Mouse (Mus musculus) MEL (cell line): ENCODE measurements around the gene Topaz1.

ENCODE experiments used
- CTCF ChIP-seq, 3 experiments: IDR thresholded peaks in 2 of 3; conservative IDR thresholded peaks in 1 of 3; 2 replicates each; pipeline ENCODE4 v1.5.1; 2011 to 2012; ENCODE audit warnings: low read length in 3 of 3, low read depth in 2 of 3, mild to moderate bottlenecking in 2 of 3, improper control_type of control experiment in 1 of 3, inconsistent platforms in 1 of 3, mixed read lengths in 1 of 3, moderate library complexity in 1 of 3; ENCODE audit not compliant: control insufficient read depth in 1 of 3, insufficient read depth in 1 of 3, poor library complexity in 1 of 3, severe bottlenecking in 1 of 3
- JUND ChIP-seq: IDR thresholded peaks from 2 replicates; pipeline ENCODE4 v1.6.1; 2011; ENCODE audit warnings: low read depth, mild to moderate bottlenecking, improper control_type of control experiment, low read length
- TBP ChIP-seq: IDR thresholded peaks from 2 replicates; pipeline ENCODE4 v1.8.0; 2011; ENCODE audit warnings: low read depth, low read length, improper control_type of control experiment
- TCF12 ChIP-seq: IDR thresholded peaks from 2 replicates; pipeline ENCODE4 v1.6.1; 2014; ENCODE audit warnings: low read depth, mild to moderate bottlenecking, inconsistent platforms, low read length, improper control_type of control experiment, moderate library complexity
- ZMIZ1 ChIP-seq: IDR thresholded peaks from 2 replicates; pipeline ENCODE4 v1.6.1; 2012; ENCODE audit warnings: low read depth, mild to moderate bottlenecking, inconsistent platforms, low read length, improper control_type of control experiment, moderate library complexity

GRCm38 (mm10) chr9:122722296-122722695 lies 24.9 kb upstream of the Topaz1 start:
- TF ChIP-seq TBP = no peak
- no peak for TF ChIP-seq JUND
- no peak for TF ChIP-seq CTCF (IDR thresholded peaks at IDR 0.05 in 2 of 3, conservative IDR thresholded peaks at IDR 0.05 in 1 of 3; ENCODE audit: control insufficient read depth in 1 of 3, insufficient read depth in 1 of 3, low read depth in 2 of 3, low read length in 3 of 3, poor library complexity in 1 of 3, severe bottlenecking in 1 of 3)
- no peak for TF ChIP-seq TCF12
- TF ChIP-seq ZMIZ1 = no peak
